Mouse (Mus musculus) CH12.LX (cell line): ENCODE measurements around the gene Atad5. TPM values are rescaled to one million over a fixed set of nuclear protein-coding genes. Genes with fewer than 3 reads are reported as not detected.
A peak's percentile ranks its signal among the peaks of the same experiment; 100 is the strongest.

Source experiments
- DNase-seq: peaks from one replicate; pipeline ENCODE4 v3.0.0-alpha.2; 2013; ENCODE audit errors: extremely low read depth
- H3K27ac ChIP-seq: 2 replicates; pipeline ENCODE4 v1.5.1; 2012; ENCODE audit warnings: low read depth, mild to moderate bottlenecking, control low read depth, moderate library complexity; ENCODE audit not compliant: insufficient read depth
- H3K27me3 ChIP-seq: replicated peaks from 2 replicates; pipeline ENCODE3; 2012; ENCODE audit warnings: inconsistent platforms
- H3K36me3 ChIP-seq, 2 experiments: replicated peaks in 1 of 2; 2 replicates each; pipeline versions ENCODE3 to v1.6.1; 2012; ENCODE audit warnings: inconsistent platforms in 1 of 2, low read length in 1 of 2, mild to moderate bottlenecking in 1 of 2, mixed read lengths in 1 of 2, moderate library complexity in 1 of 2; ENCODE audit not compliant: control insufficient read depth in 1 of 2, insufficient read depth in 1 of 2
- H3K4me1 ChIP-seq, 2 experiments: 2 replicates each; pipeline ENCODE4 v1.6.1; 2012; ENCODE audit warnings: inconsistent platforms in 1 of 2, moderate library complexity in 1 of 2; ENCODE audit not compliant: insufficient read depth in 2 of 2, control insufficient read depth in 1 of 2
- H3K4me2 ChIP-seq: 2 replicates; pipeline ENCODE4 v1.6.1; 2012; ENCODE audit warnings: low read depth, mild to moderate bottlenecking, control low read depth; ENCODE audit not compliant: poor library complexity, insufficient read depth, severe bottlenecking
- H3K4me3 ChIP-seq, 3 experiments: fragments of 150-350 bp in 1 of 3; sonication (generic) in 1 of 3; replicated peaks in 1 of 3; 2 replicates each; pipeline versions ENCODE3 to v1.5.1; 2011 to 2012; ENCODE audit warnings: low read depth in 2 of 3, low read length in 2 of 3, mild to moderate bottlenecking in 2 of 3, moderate library complexity in 2 of 3, control low read depth in 1 of 3, improper control_type of control experiment in 1 of 3, inconsistent platforms in 1 of 3, mixed read lengths in 1 of 3; ENCODE audit not compliant: poor library complexity in 1 of 3
- H3K79me2 ChIP-seq: replicated peaks from 2 replicates; pipeline ENCODE4 v1.6.1; 2012; ENCODE audit warnings: mild to moderate bottlenecking, moderate library complexity; ENCODE audit not compliant: control insufficient read depth, poor library complexity, insufficient read depth, severe bottlenecking; ENCODE audit errors: extremely low read depth
- H3K9ac ChIP-seq: 2 replicates; pipeline ENCODE4 v1.6.1; 2012; ENCODE audit warnings: low read depth, mild to moderate bottlenecking, control low read depth, moderate library complexity; ENCODE audit not compliant: insufficient read depth
- H3K9me3 ChIP-seq: replicated peaks from 2 replicates; pipeline ENCODE3; 2012; ENCODE audit warnings: low read length, inconsistent platforms, mixed read lengths
- CHD2 ChIP-seq: IDR thresholded peaks from 2 replicates; pipeline ENCODE4 v1.6.1; 2011; ENCODE audit warnings: low read length, improper control_type of control experiment
- CTCF ChIP-seq, 2 experiments: IDR thresholded peaks in 1 of 2; conservative IDR thresholded peaks in 1 of 2; 2 replicates each; pipeline ENCODE4 v1.5.1; 2011 to 2012; ENCODE audit warnings: low read depth in 2 of 2, low read length in 2 of 2, improper control_type of control experiment in 1 of 2, inconsistent platforms in 1 of 2, mild to moderate bottlenecking in 1 of 2, moderate library complexity in 1 of 2
- GABPA ChIP-seq: IDR thresholded peaks from 2 replicates; pipeline ENCODE4 v1.6.1; 2012; ENCODE audit warnings: low read depth, low read length, improper control_type of control experiment, inconsistent platforms; ENCODE audit not compliant: insufficient replicate concordance
- HCFC1 ChIP-seq: IDR thresholded peaks from 2 replicates; pipeline ENCODE4 v1.6.1; 2012; ENCODE audit warnings: low read depth, mild to moderate bottlenecking, inconsistent platforms, low read length, improper control_type of control experiment
- JUN ChIP-seq: IDR thresholded peaks from 2 replicates; pipeline ENCODE4 v1.6.1; 2011; ENCODE audit warnings: low read depth, mild to moderate bottlenecking, low read length, improper control_type of control experiment, moderate library complexity; ENCODE audit not compliant: insufficient read depth
- MAX ChIP-seq: IDR thresholded peaks from 2 replicates; pipeline ENCODE4 v1.6.1; 2011; ENCODE audit warnings: low read length, improper control_type of control experiment
- MAZ ChIP-seq: IDR thresholded peaks from 2 replicates; pipeline ENCODE4 v1.6.1; 2012; ENCODE audit warnings: low read depth, mild to moderate bottlenecking, inconsistent platforms, low read length, improper control_type of control experiment, moderate library complexity
- MXI1 ChIP-seq: IDR thresholded peaks from 2 replicates; pipeline ENCODE4 v1.6.1; 2011; ENCODE audit warnings: mild to moderate bottlenecking, low read depth, low read length, improper control_type of control experiment
- MYC ChIP-seq: IDR thresholded peaks from 2 replicates; pipeline ENCODE4 v1.6.1; 2011; ENCODE audit warnings: low read depth, mild to moderate bottlenecking, improper control_type of control experiment, low read length
- NRF1 ChIP-seq: IDR thresholded peaks from 2 replicates; pipeline ENCODE4 v1.6.1; 2014; ENCODE audit warnings: low read depth, mild to moderate bottlenecking, inconsistent platforms, low read length, improper control_type of control experiment, moderate library complexity
- RCOR1 ChIP-seq: conservative IDR thresholded peaks from 2 replicates; pipeline ENCODE4 v1.6.1; 2012; ENCODE audit warnings: low read depth, mild to moderate bottlenecking, inconsistent platforms, low read length, improper control_type of control experiment
- TBP ChIP-seq: conservative IDR thresholded peaks from 2 replicates; pipeline ENCODE4 v1.6.1; 2011; ENCODE audit warnings: low read depth, low read length, improper control_type of control experiment
- TCF12 ChIP-seq: IDR thresholded peaks from 2 replicates; pipeline ENCODE4 v1.6.1; 2014; ENCODE audit warnings: low read depth, mild to moderate bottlenecking, inconsistent platforms, low read length, improper control_type of control experiment
- ZC3H11A ChIP-seq: IDR thresholded peaks from 2 replicates; pipeline ENCODE4 v1.6.1; 2012; ENCODE audit warnings: low read depth, mild to moderate bottlenecking, inconsistent platforms, low read length, improper control_type of control experiment
- dilution Hi-C: fragments of 300-500 bp; cut with MboI; formaldehyde crosslinking; loops from 2 replicates; pipeline ENCODE4 v1.14.3; 2020; ENCODE audit warnings: low sequenced_read_pairs; ENCODE audit not compliant: extremely low pct_unique_long_range_greater_than_20kb, extremely low pct_ligation_motif_present
- in situ Hi-C: fragments of 300-500 bp; cut with MboI; formaldehyde crosslinking; loops from 3 replicates; pipeline ENCODE4 v1.14.3; 2019; ENCODE audit warnings: low sequenced_read_pairs, low pct_ligation_motif_present, low pct_unique_long_range_greater_than_20kb, mixed read lengths
- polyA plus RNA-seq: library from polyadenylated mRNA; unstranded; fragments of >175 nt; gene quantifications from 2 replicates; pipeline ENCODE4 v1.2.1, GENCODE M21; 2012; ENCODE audit warnings: low read depth; ENCODE audit not compliant: insufficient read length
- total RNA-seq, 2 experiments: library from RNA; depleted of rRNA; stranded (reverse); fragments of 300-350 nt in 1 of 2; fragments of >200 nt in 1 of 2; gene quantifications; 2 replicates each; pipeline ENCODE4 v1.2.3; 2012 to 2014

Atad5 gene
- total and polyA plus RNA-seq, 3 experiments: 24.0 to 46.3 (median 35.2) TPM

DNA sequence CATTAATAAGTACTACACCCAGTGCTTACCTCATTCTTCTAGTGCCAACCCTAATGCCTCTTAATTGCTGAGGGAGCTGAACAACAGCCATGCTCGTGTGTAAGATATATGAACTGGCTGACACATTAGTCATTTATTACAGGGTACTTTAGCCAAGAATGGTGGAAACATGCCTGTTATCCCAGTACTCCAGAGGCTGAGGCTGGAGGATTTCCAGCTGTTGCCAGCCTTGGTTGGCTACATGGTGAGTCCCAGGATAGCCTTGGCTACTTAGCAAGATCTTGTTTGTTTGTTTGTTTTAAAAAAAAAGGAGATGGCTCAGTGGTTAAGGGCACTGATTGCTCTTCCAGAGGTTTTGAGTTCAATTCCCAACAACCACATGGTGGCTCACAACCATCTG is 10.4 kb upstream of the Atad5 start:
- TF ChIP-seq JUN (no peak), MYC (peak; percentile 48; the same call in 1 of the 2 replicates), ZC3H11A (no peak), NRF1 (no peak), MXI1 (no peak), HCFC1 (0 out of 2 replicates have a peak, but pooled peaks have one; percentile 7), TCF12 (no peak), GABPA (no peak), CTCF (conservative IDR thresholded peaks at IDR 0.05 in 1 of 2, IDR thresholded peaks at IDR 0.05 in 1 of 2; ENCODE audit: low read depth in 2 of 2, low read length in 2 of 2) (no peak; a peak in 1 of 4 replicates), MAX (0 out of 2 replicates have a peak, but pooled peaks have one; percentile 20), MAZ (no peak), CHD2 (0 out of 2 replicates have a peak, but pooled peaks have one; percentile 4)
- in situ Hi-C loops (no loop called here), dilution Hi-C loops (no loop called here)
- Histone ChIP-seq H3K9me3 (peaks cover 8% of the 10 kb centered on the region), H3K36me3 (peaks cover 2 to 22% of the 10 kb centered on the region in 2 experiments), H3K4me2 (peak overlapping the region; percentile 99), H3K27me3 (no peaks in the 10 kb centered on the region), H3K79me2 (peaks cover 62% of the 10 kb centered on the region), H3K9ac (peak overlapping the region; percentile 99), H3K4me1 (peaks cover 2 to 46% of the 10 kb centered on the region in 2 experiments; a peak in 3 of 4 replicates), H3K4me3 (peak overlapping the region; percentile 4 to 46 (median 23)), H3K27ac (peak overlapping the region; percentile 27)
- no peak for DNase-seq

DNA sequence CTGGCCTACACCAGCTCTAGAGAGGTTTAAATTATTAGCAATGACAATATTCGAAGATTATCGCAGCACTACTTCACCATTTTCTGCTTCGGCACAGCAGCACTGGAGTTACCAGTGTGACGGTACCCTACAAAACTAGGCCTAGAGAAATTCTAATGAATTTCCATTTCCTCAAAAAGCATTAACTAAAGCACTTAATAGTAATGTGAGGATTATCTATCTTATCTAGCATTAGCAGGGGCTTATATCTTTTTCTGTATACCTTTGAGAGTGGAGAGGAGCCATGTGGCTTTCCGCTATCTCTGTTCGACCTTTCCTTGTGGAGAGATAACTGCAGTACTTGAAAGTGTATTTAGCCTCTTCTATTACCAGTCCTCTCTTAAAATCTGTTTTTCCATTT is 9.4 kb upstream of the Atad5 start:
- dilution Hi-C loops: no loop called here
- H3K27me3 ChIP-seq: no peaks in the 10 kb centered on the region

More for the DNA sequence above, 9.4 kb upstream of the Atad5 start:
- peaks cover 8% of the 10 kb centered on the region for H3K9me3 ChIP-seq
- H3K4me2 ChIP-seq: peak overlapping the region; percentile 99
- H3K9ac ChIP-seq: peak overlapping the region; percentile 99
- peak overlapping the region; percentile 92 to 98 (median 94) for H3K4me3 ChIP-seq
- TF ChIP-seq TBP: 0 out of 2 replicates have a peak, but pooled peaks have one; percentile 13
- TF ChIP-seq MYC: peak; percentile 81
- TF ChIP-seq MAX: peak; percentile 40; the same call in 1 of the 2 replicates
- TF ChIP-seq RCOR1: no peak
- TF ChIP-seq MAZ: 0 out of 2 replicates have a peak, but pooled peaks have one; percentile 44
- TF ChIP-seq, all 38 proteins: peak for 4
- peak; percentile 32 for DNase-seq
- peaks cover 2 to 39% of the 10 kb centered on the region in 2 experiments; a peak in 3 of 4 replicates for H3K4me1 ChIP-seq
- no peak overlapping the region for H3K27ac ChIP-seq
- H3K36me3 ChIP-seq: peaks cover 2 to 15% of the 10 kb centered on the region in 2 experiments
- in situ Hi-C loops: loop anchor here (5.0 kb wide), 1 partner anchor 37 kb away; no protein-coding TSS in a partner anchor
- peaks cover 55% of the 10 kb centered on the region for H3K79me2 ChIP-seq
